8 mouse cellular contexts compared by ENCODE assay signal in the genomic region with DNA sequence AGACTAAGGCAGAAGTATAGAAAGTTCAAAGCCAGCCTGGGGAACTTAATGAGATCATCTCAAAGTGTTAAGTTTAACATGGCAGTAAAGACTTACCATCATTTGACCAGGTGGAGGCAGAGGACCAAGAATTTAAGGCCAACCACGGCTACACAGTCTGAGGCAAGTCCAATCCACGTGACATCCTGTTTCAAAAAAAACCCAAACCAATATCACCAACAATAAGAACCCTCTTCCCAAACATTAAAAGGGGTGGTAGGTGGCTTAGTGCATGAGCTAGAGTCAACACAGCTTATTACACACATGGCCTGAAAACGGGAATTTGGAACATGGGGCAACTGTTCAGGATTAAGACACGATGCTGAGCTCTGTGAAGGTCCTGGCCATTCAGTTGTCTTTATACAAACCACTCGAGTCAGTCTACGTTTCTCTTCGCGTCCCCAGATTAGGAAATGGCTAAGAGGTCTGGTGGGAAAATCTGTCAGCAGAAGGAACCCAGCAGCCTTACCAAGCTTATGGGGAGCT. TPM values are rescaled to one million over a fixed set of nuclear protein-coding genes. Genes with fewer than 3 reads are reported as not detected.
DNase-seq lines count a peak whose midpoint lies in the region; ATAC-seq and TF ChIP-seq lines count a peak whose summit lies in the region.

No protein-coding gene starts in this region.

- no peaks in the 10 kb centered on the region for H3K9me3 ChIP-seq in heart, embryonic 10.5 days
- H3K9me3 ChIP-seq in forebrain, embryonic 11.5 days (ENCODE audit: control insufficient read depth, low read length) = no peaks in the 10 kb centered on the region
- no peaks in the 10 kb centered on the region for H3K9me3 ChIP-seq in liver, embryonic 14.5 days (ENCODE audit: control insufficient read depth, low read length)

- H3K9ac ChIP-seq in forebrain, embryonic 11.5 days (ENCODE audit: low read length) = peak overlapping the region; percentile 60
- peak overlapping the region; percentile 51 for H3K9ac ChIP-seq in liver, embryonic 14.5 days (replicated peaks)

- H3K4me2 ChIP-seq in forebrain, embryonic 11.5 days (ENCODE audit: low read depth, low read length, severe bottlenecking) = peak overlapping the region; percentile 66
- peak overlapping the region; percentile 92 for H3K4me2 ChIP-seq in liver, embryonic 14.5 days (ENCODE audit: low read depth)

- H3K79me3 ChIP-seq in C2C12 (ENCODE audit: low read depth) = peaks cover 7% of the 10 kb centered on the region

- 27% methylated on average over 8 of the region's 8 CpGs for WGBS in heart, embryonic 10.5 days
- WGBS in forebrain, embryonic 11.5 days = 32% methylated on average over 8 of the region's 8 CpGs
- 16% methylated on average over 8 of the region's 8 CpGs for WGBS in liver, embryonic 14.5 days (ENCODE audit: insufficient replicate concordance)

- peak overlapping the region; percentile 96 for H3K27ac ChIP-seq in heart, embryonic 10.5 days
- H3K27ac ChIP-seq in forebrain, embryonic 11.5 days (ENCODE audit: low read depth, low read length) = no peak overlapping the region
- peak overlapping the region; percentile 51 for H3K27ac ChIP-seq in liver, embryonic 14.5 days

- peaks cover 24% of the 10 kb centered on the region for H3K4me1 ChIP-seq in heart, embryonic 10.5 days
- peaks cover 11% of the 10 kb centered on the region; the same call in 1 of the 2 replicates for H3K4me1 ChIP-seq in forebrain, embryonic 11.5 days (replicated peaks; ENCODE audit: control insufficient read depth, insufficient read depth, low read length)
- H3K4me1 ChIP-seq in liver, embryonic 14.5 days (replicated peaks; ENCODE audit: control insufficient read depth in 2 of 2, insufficient read depth in 2 of 2, low read length in 1 of 2) = peaks cover 7 to 26% of the 10 kb centered on the region in 2 experiments

- H3K4me3 ChIP-seq in heart, embryonic 10.5 days = peak overlapping the region; percentile 92
- H3K4me3 ChIP-seq in C2C12 (ENCODE audit: insufficient read depth, poor library complexity, severe bottlenecking) = peak overlapping the region; percentile 30
- H3K4me3 ChIP-seq in forebrain, embryonic 11.5 days (ENCODE audit: low read depth, low read length) = peak overlapping the region; percentile 73
- H3K4me3 ChIP-seq in liver, embryonic 14.5 days (ENCODE audit: insufficient read depth in 1 of 2, low read depth in 2 of 2, low read length in 2 of 2) = peak overlapping the region; percentile 49 to 66

- no peak overlapping the region for H3ac ChIP-seq in C2C12 (ENCODE audit: control insufficient read depth, insufficient read length, low read depth)

- H3K36me3 ChIP-seq in heart, embryonic 10.5 days = 0 out of 2 replicates have a peak, but pooled peaks cover 2% of the 10 kb centered on the region
- no peaks in the 10 kb centered on the region for H3K36me3 ChIP-seq in C2C12 (ENCODE audit: control insufficient read depth, insufficient read depth)
- no peaks in the 10 kb centered on the region for H3K36me3 ChIP-seq in forebrain, embryonic 11.5 days (ENCODE audit: control insufficient read depth, insufficient read depth, low read length)
- H3K36me3 ChIP-seq in liver, embryonic 14.5 days (replicated peaks; ENCODE audit: control insufficient read depth, insufficient read depth, low read depth) = no peaks in the 10 kb centered on the region

- no peak for TF ChIP-seq EP300 in liver, embryonic 14.5 days (IDR thresholded peaks at IDR 0.05; ENCODE audit: low read depth)

- no peaks in the 10 kb centered on the region for H3K27me3 ChIP-seq in heart, embryonic 10.5 days (ENCODE audit: insufficient read depth, poor library complexity, severe bottlenecking)
- no peaks in the 10 kb centered on the region for H3K27me3 ChIP-seq in C2C12 (ENCODE audit: control insufficient read depth, insufficient read depth, insufficient read length)
- no peaks in the 10 kb centered on the region for H3K27me3 ChIP-seq in forebrain, embryonic 11.5 days (ENCODE audit: control insufficient read depth, insufficient read depth, low read length)
- H3K27me3 ChIP-seq in liver, embryonic 14.5 days (ENCODE audit: control insufficient read depth, insufficient read depth, low read length) = no peaks in the 10 kb centered on the region

- peaks cover 32% of the 10 kb centered on the region for H3K79me2 ChIP-seq in C2C12 (ENCODE audit: control insufficient read depth, insufficient read depth)

- peak; percentile 21 for ATAC-seq in forebrain, embryonic 11.5 days (replicated peaks; ENCODE audit: low FRiP score)
- no peak for ATAC-seq in liver, embryonic 14.5 days (ENCODE audit: insufficient read depth)

- no peak for TF ChIP-seq CTCF in C2C12 (IDR thresholded peaks at IDR 0.05; ENCODE audit: control insufficient read depth, insufficient read depth, insufficient read length)
- no peak for TF ChIP-seq CTCF in liver, embryonic 14.5 days (IDR thresholded peaks at IDR 0.05; ENCODE audit: low read depth)

- no peak for DNase-seq in heart, embryonic 10.5 days (ENCODE audit: low spot score)
- DNase-seq in heart, adult 11 months = no peak
- DNase-seq in forebrain, embryonic 11.5 days (ENCODE audit: low spot score) = no peak
- DNase-seq in liver, embryonic 14.5 days (ENCODE audit: low read depth in 3 of 3, low spot score in 3 of 3) = peak in 1 of 3 experiments; percentile 7
- no peak for DNase-seq in c-Kit-positive CD71-positive TER-119-positive erythroid progenitor cells, embryonic 14.5 days (ENCODE audit: low spot score)
- DNase-seq in embryo, embryonic 10 days (ENCODE audit: low spot score) = no peak
- DNase-seq in embryo, embryonic 11 days = no peak

TF ChIP-seq in C2C12, 6 proteins besides CTCF, POLR2A, EP300 and RAD21:
- TF ChIP-seq MYOG (IDR thresholded peaks at IDR 0.05; ENCODE audit: control insufficient read depth, extremely low read depth, insufficient read length) (no peak), CEBPB (IDR thresholded peaks at IDR 0.05; ENCODE audit: low read depth) (no peak), MAX (IDR thresholded peaks at IDR 0.05) (no peak)
TF ChIP-seq in C2C12: peak in this region for 0.

RNA-seq across cellular contexts. Expression of gene Usp28, which starts 0.8 kb away (rescaled TPM):
- 86.2 and 146 TPM in 2 replicates for polyA plus RNA-seq in heart, embryonic 10.5 days (2016; fragmentation: Nextera tagmentation; extraction: Ambion mirVana)
- 6.2 TPM for polyA plus RNA-seq in C2C12 (2012; fragmentation: generic; extraction: Trizol)
- 44.8 and 47.7 TPM in 2 replicates for polyA plus RNA-seq in forebrain, embryonic 11.5 days (2014; fragmentation: Nextera tagmentation; extraction: Ambion mirVana)
- polyA plus RNA-seq in liver, embryonic 14.5 days (2012; rRNA removed) = 2.4 and 3.0 TPM in 2 replicates
- 4.1 and 4.5 TPM in 2 replicates for polyA plus RNA-seq in liver, embryonic 14.5 days (2014; fragmentation: Nextera tagmentation; extraction: Ambion mirVana)

RNA-seq across cellular contexts. Expression of gene Htr3b, which starts 19.6 kb away (rescaled TPM):
- polyA plus RNA-seq in heart, embryonic 10.5 days (2016; fragmentation: Nextera tagmentation; extraction: Ambion mirVana) = not detected in 2 replicates
- polyA plus RNA-seq in C2C12 (2012; fragmentation: generic; extraction: Trizol) = not detected
- polyA plus RNA-seq in forebrain, embryonic 11.5 days (2014; fragmentation: Nextera tagmentation; extraction: Ambion mirVana) = 0.21 and 0.25 TPM in 2 replicates
- polyA plus RNA-seq in liver, embryonic 14.5 days (2012; rRNA removed) = 0.01 TPM in 1 of 2 replicates, not detected in the other
- not detected in 2 replicates for polyA plus RNA-seq in liver, embryonic 14.5 days (2014; fragmentation: Nextera tagmentation; extraction: Ambion mirVana)

Comparison
In these comparisons a context has a peak if more than half of its experiments do, and no peak if none do; other contexts are left out.
1. H3K4me3 ChIP-seq: peak in every context shown above with its lines; median percentile 92 in heart, embryonic 10.5 days; 73 in forebrain, embryonic 11.5 days; 58 in liver, embryonic 14.5 days; 30 in C2C12.